Mouse (Mus musculus) retina, adult 2 months (tissue): ENCODE measurements around the gene Pcp4.
"Not testable (repeated sequence)": the region's sequence is repeated elsewhere in the genome, so short reads cannot be mapped to it uniquely, and the experiment has no call there.

Experiments
- DNase-seq: peaks from one replicate; pipeline ENCODE4 v3.0.0-alpha.2; 2012; ENCODE audit warnings: low read depth, low spot score

The Pcp4 gene

GRCm38 (mm10) chr16:96467445-96467844 lies at the start of gene Pcp4:
Gene Pcp4, plus strand, starts transcription at chr16:96467606.
- peak; percentile 45 for DNase-seq

DNA sequence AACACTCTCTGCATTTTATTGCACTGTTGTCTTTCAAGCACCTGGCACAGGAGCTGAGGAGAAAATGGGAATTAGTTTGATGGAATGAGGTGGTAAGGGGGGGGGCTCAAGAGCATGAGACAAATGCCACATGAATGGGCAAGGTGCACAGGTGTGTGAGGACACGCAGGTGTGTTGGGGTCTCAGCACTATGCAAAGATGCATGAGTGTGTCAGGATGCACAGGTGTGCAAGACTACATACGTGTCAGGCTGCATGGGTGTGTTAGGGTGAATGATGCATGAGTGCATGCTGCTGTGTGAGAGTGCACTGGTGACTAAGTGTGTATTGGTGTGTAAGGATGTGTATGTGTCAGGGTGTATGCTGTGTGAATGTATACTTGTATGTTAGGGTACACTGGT lies 42.4 kb upstream of the Pcp4 start:
- DNase-seq = no peak

GRCm38 (mm10) chr16:96426671-96427070 lies 40.7 kb upstream of the Pcp4 start:
- DNase-seq = no peak

GRCm38 (mm10) chr16:96429046-96429445 lies 38.4 kb upstream of the Pcp4 start:
- no peak for DNase-seq

DNA sequence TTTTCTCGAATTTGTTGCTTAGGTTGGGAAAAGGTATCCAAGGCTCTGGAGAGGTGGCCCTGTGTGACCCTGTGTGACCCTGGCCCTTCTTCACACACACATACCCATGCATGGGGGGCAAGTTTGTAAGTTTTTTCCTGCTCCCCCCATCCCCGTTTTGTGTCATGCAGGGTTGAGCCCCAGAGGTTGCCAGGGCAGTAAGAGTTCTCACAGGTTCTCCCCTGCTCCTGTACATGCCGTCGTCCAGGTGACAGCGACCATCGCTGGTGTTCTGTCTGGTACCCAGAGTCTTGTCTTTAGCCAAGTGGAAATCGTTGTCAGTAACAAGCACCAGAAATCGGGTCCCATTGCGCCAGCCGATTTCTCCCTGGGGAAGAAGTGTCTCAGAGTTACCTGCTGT lies 34.1 kb upstream of the Pcp4 start:
- no peak for DNase-seq

DNA sequence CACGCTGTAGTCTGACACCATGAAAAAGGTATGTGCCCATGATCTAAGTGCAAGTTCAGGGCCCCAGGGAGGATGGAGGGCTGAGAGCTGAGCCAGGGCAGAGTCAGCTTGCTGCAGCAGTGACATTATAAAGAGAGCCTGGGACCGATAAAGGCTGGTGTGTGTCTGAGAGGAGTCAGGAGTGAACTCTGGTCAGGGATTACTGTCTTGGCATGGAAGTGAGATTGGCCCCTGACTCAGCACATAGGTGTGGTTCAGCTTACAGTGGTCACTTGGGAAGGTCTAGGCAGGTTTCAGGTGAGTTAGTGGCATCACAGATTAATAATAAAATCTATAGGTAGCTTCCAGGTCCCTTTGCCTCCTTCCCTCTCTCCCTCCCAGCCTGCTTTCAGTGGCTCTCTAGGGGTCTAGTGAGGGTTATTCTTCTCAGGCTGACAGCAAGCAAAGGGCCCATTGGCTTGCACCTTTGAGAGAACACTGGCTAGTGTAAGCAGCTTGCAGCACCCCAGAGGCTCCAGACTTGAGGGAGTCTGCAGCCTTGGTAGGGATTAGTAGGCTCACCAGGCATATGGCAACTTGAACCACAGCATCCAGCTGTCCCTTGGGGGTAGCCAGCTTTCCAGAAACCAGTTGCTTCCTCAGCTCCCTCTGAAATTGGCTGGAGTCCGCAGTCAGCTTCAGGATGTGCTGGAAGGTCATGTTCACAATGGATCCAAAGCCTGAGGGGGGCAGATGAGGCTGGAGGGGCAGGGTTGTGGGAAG lies 33.2 kb upstream of the Pcp4 start:
- no peak for DNase-seq

DNA sequence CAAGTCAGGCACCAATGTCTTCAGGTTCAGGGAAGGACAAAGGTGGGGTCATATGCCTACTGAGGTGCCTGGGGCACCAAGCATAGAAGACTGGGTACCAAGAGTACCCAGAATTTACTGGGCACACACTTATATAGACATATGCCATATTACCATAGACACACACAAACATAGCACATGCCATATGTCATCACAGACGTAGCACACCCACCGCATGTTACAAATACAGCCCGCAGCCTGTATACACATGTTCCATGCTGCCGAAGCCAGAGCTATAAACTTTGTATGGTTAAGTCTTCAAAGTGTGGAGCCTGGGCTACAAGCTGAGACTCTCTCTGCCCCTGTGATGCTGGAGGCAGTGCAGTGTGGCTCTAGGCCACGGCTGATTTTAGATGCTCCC lies 28.5 kb upstream of the Pcp4 start:
- no peak for DNase-seq

- DNase-seq = no peak
Observed at GRCm38 (mm10) chr16:96439682-96440081, 27.7 kb upstream of the Pcp4 start.

DNA sequence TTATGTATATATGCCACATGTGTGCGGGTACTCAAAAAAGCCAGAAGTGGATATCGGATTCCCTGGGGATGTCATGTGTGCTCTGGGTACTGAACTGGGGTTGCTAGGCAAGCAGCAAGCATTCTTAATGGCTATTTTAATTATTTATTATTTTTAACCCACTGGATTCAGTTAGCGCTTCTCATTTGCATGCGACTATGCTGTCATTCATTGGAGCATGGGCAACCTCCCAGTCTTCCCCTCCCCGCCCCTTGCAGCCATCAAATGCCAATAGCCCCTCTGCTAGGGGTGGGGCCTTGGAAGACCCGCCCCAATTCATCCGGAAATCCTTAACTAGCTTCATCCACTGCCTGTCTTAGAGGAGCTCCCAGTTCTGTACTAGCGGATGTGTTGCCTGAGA lies 26.5 kb upstream of the Pcp4 start:
- DNase-seq = no peak

GRCm38 (mm10) chr16:96441826-96442225 lies 25.6 kb upstream of the Pcp4 start:
- no peak for DNase-seq

DNA sequence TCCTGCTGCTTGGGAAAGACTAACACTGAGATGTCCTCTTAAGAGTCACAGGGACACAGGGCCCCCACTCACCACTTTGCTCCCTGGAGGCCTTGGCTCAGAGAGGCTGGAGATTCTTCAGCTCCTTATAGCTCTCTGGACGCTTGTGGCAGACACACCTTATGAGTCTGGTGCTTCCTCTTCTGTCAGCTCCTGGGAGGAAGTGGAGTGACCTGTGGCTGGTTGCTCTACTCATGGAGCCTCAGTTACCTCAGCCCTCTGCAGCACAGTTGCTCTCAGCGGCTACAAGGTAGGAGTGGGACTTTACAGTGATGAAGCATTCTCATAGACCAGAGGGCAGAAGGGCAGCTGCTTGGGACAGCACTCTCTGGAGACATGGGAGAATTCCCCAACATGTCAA lies 23.9 kb upstream of the Pcp4 start, which contains the start of gene Itgb2l:
Itgb2l (minus strand) TSS at position 152 of the 400 bp plus-strand sequence.
- DNase-seq = no peak

DNA sequence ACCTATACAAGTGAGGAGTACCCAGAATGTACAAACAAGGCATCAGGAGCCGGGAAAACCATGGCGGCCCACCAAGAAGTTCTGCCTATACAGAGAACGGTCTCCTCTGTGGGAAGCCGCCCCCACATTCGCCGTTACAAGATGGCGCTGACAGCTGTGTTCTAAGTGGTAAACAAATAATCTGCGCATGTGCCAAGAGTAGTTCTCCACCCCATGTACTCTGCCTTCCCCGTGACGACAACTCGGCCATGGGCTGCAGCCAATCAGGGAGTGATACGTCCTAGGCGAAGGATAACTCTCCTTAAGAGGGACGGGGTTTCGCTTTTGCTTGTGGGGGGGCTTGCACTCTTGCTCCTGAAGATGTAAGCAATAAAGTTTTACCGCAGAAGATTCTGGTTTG lies 16.5 kb upstream of the Pcp4 start:
- not testable (repeated sequence) for DNase-seq

GRCm38 (mm10) chr16:96454086-96454485 lies 13.3 kb upstream of the Pcp4 start:
- DNase-seq = no peak

DNA sequence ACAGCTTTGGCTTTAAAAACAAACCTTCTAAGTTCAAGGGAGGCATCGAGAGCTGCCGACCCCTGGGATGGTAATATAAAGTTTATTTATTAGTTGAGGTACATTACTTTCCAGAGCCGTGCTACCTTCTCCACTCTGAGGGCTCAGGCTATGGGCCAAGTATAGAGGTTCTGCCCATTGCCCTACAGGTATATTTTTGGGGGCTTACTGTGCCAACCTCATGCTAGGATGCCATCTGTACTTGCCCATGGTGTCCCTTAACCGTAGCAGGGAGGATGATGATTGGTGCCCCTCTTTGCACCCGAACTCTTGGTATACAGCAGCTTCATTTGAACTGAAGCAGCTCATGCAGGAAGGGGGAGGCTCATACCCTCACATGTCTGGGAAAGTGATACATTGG lies 9.8 kb upstream of the Pcp4 start:
- DNase-seq = no peak

DNA sequence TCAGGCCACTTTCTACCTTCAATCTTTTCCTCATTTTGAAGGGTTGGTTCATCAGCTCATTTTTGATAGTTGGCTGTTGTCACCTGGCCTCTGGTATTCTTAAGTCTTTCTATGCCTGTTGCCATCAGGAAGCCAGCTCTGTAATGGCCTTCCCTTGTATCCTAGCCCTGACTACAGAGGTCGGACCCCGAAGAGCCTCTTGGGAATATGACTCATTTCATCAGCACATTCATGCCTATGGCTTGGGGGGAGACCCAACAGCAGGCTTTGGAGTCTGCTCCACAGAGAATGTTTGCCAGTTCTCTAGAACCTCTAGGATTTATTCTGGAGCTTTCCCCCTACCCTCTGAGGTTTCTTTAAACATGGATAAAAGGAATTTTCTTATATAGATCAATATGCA lies 8.1 kb upstream of the Pcp4 start:
- no peak for DNase-seq

- DNase-seq = no peak
Observed at GRCm38 (mm10) chr16:96460788-96461187, 6.6 kb upstream of the Pcp4 start.

DNA sequence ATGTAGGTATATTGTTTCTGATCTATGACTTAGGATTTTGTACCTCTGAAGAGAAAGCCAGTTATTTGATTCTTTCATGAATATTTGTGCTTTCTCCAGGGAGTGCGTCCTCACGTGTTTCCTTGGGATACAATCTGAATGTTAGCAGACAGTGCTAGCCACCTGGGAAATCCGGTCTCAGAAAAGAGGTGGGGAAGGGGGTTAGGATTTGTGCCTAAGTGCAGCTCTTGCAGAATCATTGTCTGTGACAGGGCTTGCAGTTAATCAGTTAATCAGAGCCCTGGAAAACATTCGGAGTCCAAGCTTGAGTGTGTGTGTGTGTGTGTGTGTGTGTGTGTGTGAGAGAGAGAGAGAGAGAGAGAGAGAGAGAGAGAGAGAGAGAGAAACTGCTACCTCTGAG lies 605 bp downstream of the Pcp4 start:
- no peak for DNase-seq

DNA sequence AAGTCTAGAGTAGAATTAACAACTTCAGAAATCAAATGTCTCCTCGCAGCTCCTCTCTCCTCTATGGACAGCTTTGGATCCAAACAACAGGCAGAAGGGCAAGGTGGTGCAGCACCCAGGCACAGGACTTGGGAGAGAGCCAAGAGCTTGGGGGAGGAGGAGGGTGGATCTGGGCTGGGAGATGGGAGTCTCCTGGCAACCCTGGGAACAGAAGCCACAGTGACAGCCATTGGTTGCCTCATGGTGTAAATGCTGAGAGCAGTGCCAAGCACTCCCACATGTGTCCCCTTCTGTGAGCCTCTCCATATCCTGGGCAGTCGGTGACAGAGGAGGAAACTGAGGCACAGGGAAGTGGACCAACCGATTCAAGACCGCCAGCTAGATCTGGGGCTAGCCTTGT lies 1.3 kb downstream of the Pcp4 start:
- no peak for DNase-seq

DNA sequence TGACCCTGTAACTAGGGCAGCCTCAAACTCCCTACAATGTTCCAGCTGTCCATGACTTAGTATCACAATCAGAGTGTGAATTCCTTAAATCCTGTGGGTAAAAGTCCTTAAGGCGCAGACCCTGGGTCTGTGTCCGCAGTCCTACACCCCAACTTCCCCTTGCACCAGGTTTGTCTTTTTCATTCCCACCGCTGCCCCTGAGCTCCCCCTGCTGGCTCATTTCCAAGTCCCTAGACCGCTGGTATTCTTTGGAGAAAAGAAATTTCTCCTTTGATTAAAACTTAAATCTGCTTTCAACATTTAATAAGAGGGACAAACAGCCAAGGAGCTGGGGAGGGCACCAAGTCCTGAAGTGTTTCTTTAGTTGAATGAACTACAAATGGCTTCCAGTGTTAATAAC lies 2.2 kb downstream of the Pcp4 start:
- no peak for DNase-seq

- no peak for DNase-seq
Observed at GRCm38 (mm10) chr16:96472361-96472760, 5.0 kb downstream of the Pcp4 start.

DNA sequence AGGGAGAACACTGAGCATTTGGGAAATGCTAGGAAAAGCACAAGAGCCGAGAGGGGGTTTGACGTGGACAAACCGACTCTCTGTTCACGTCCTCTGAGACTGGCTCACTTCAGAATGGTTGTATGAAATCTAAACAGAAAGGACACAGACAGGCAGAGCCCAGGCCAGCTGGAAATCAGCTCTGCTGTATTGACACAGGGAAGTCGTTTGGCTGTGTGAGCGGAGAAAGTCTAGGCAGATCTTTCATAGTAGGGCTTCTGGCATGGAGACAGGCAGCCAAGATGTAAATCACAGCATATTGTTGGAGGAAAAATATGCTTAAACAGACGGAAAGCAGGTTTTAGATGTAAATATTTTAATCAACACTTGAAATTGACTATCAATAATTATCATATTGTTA lies 5.4 kb downstream of the Pcp4 start:
- DNase-seq = no peak

- DNase-seq = no peak
Observed at GRCm38 (mm10) chr16:96474185-96474584, 6.8 kb downstream of the Pcp4 start.

- DNase-seq = no peak
Observed at GRCm38 (mm10) chr16:96481791-96482190, 14.4 kb downstream of the Pcp4 start.
